Mouse (Mus musculus) duodenum, adult 2 months (tissue): ENCODE data around the gene Tdo2. TPM values are rescaled to one million over a fixed set of nuclear protein-coding genes. Genes with fewer than 3 reads are reported as not detected.

Source experiments
- polyA plus RNA-seq: library from polyadenylated mRNA; depleted of rRNA; stranded (reverse); fragments of >200 nt; gene quantifications from 2 replicates; pipeline ENCODE4 v1.2.3, GENCODE M21; 2012; ENCODE audit warnings: low replicate concordance; rRNA removed

Tdo2 gene
- 0.43 TPM in 1 of 2 replicates, not detected in the other for polyA plus RNA-seq

DNA sequence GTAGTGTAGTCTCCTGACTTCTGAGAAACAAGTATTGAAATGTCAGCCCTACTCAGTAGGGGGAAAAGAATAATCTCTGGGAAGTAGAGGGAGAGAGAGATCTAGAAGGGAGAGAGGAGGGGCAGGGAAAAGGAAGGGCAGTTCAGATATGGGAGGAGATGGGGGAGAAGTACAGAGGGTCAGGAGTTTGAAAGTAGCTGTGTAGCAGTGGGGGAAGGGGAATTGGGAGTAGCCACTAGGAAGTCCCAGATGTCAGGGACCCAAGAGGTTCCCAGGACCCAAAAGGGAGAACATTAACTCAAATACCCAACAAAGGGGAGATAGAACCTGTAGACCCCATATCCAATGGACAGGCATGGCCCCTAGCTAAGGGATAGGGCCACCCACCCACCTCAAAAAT lies at the start of gene Tdo2:
Gene Tdo2 (minus strand): TSS at position 101 of the 400 bp plus-strand sequence.

DNA sequence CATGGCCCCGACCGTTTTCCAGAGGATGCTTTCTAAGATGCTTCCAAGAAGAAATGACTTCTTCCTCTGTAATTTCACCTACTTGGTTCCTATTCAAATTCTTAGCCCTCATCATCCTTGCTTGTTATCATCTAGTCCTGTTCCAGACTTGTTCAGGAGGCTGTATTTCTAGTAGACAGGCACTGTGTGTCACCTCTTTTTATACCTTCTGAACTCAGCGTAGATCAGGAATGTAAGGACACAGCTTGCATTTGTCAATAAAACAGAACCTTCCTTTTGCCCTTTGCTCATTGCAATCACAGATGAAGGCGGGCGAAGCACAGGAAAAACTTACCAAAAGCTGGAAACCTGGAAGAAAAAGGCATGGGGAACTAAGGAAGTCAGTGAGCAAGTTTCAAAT lies 6.0 kb upstream of the Tdo2 start, which contains the start of gene Asic5:
Gene Asic5 (plus strand): TSS at position 301 of the 400 bp plus-strand sequence.

DNA sequence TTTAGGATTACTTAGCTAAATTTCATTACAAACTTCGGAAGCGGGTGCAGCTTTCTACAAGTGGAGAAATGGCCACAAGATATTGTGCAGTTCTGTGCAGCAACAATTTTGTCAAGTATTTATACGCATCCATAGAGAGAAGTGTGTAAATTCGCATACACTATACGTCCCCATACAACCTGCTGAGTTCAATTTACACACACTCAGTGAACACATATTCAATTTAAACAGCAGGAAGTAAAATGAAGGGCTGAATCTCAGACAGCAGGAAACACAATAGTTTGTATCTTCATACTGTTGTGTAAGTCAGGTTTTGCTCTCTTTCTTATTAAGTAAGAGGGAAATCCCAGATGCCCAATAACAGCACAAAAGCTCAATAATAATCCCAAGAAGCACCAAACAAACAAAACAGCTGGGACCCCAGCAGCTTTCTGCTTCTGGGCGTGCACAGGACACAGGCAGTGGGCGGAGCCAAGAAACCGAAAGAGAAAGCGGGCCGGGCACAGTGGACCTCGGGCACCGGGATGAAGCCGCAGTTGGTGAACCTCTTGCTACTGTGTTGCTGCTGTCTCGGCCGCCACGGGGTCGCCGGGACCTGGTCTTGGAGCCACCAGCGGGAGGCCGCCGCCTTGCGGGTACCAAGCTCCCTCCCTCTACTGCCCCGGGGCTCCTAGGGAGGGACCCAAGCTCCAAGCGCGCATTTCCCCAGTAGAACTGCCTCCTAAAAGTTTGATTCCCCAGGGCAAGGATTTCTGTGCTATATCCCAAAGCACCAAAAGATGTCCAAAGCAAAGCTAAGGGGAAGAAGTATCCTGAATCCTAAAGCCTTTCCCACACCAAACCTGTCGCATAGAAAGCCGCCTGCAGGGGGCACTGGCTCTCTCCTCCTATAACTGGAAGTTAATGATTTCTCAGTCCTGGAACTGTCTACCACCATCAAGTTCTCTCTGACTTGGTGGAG lies 43.6 kb downstream of the Tdo2 start, which contains the start of gene Ctso:
Gene Ctso (plus strand): TSS at position 461 of the 961 bp plus-strand sequence.

Other genes with a start within 250 kb of the Tdo2 start
- 1.4 and 2.4 TPM in 2 replicates for gene Ctso, start 43.6 kb downstream of the Tdo2 start, polyA plus RNA-seq
- 0.43 TPM in 1 of 2 replicates, not detected in the other for gene Asic5, start 6.1 kb upstream of the Tdo2 start, polyA plus RNA-seq
- 1.0 and 2.4 TPM in 2 replicates for gene Gucy1b1, start 98.5 kb upstream of the Tdo2 start, polyA plus RNA-seq
- gene Gucy1a1, start 169.6 kb upstream of the Tdo2 start, polyA plus RNA-seq: 1.2 and 4.4 TPM in 2 replicates